Mouse (Mus musculus) left cerebral cortex, postnatal 14 days (tissue): Measurements from ENCODE around the gene D130040H23Rik. TPM values are rescaled to one million over a fixed set of nuclear protein-coding genes. Genes with fewer than 3 reads are reported as not detected.
"Not testable (repeated sequence)": the region's sequence is repeated elsewhere in the genome, so short reads cannot be mapped to it uniquely, and the experiment has no call there.

Source experiments
- DNase-seq, 2 experiments: peaks; one replicate each; pipeline ENCODE4 v3.0.0; 2021 to 2022; ENCODE audit warnings: low spot score in 2 of 2, mixed read lengths in 1 of 2
- intact Hi-C: fragments of 180-260 bp; cut with DNase I; formaldehyde crosslinking; loops from one replicate; pipeline ENCODE4 v1.15.1; 2025
- long read RNA-seq, 2 experiments: library from polyadenylated mRNA; stranded (forward); transcript quantifications; one replicate each; pipeline ENCODE4 v2.0.0; 2021
- total RNA-seq, 2 experiments: library from RNA; stranded (reverse); gene quantifications; 2 replicates each; pipeline ENCODE4 v1.2.3; 2021

D130040H23Rik gene
- total RNA-seq = 10 to 100 TPM; 20.0 to 21.3 TPM
- long read RNA-seq, experiment 1 = 0 reads
- long read RNA-seq, experiment 2 = 0 reads

GRCm38 (mm10) chr8:69270386-69271202 is at the start of gene D130040H23Rik:
D130040H23Rik (plus strand) TSS chr8:69271080.
- intact Hi-C loops = loop anchor here (5.0 kb wide), 1 partner anchor 153 kb away; no protein-coding TSS in a partner anchor
- DNase-seq = peak; percentile 81 to 91

- intact Hi-C loops = no loop called here
- DNase-seq = no peak
These were observed 28.3 kb upstream of the D130040H23Rik start for GRCm38 (mm10) chr8:69242541-69242940.

- peak; percentile 33 to 60 for DNase-seq
- intact Hi-C loops = no loop called here
These were observed 2.4 kb upstream of the D130040H23Rik start for GRCm38 (mm10) chr8:69268525-69268924.

- no peak for DNase-seq
- intact Hi-C loops = loop anchor here (5.0 kb wide), 1 partner anchor 154 kb away; no protein-coding TSS in a partner anchor
These were observed 299 bp downstream of the D130040H23Rik start for GRCm38 (mm10) chr8:69271203-69271554.

GRCm38 (mm10) chr8:69272435-69272834 is 1.6 kb downstream of the D130040H23Rik start:
- DNase-seq = no peak
- intact Hi-C loops = loop anchor here (5.0 kb wide), 1 partner anchor 155 kb away; no protein-coding TSS in a partner anchor

GRCm38 (mm10) chr8:69324771-69325170 is 53.9 kb downstream of the D130040H23Rik start:
- no peak for DNase-seq
- intact Hi-C loops = loop anchor here (5.0 kb wide), 1 partner anchor 223 kb away; no protein-coding TSS in a partner anchor

- DNase-seq = peak; percentile 92 to 94
- intact Hi-C loops = loop anchor here (5.0 kb wide), 1 partner anchor 219 kb away; no protein-coding TSS in a partner anchor
These were observed 57.7 kb downstream of the D130040H23Rik start for GRCm38 (mm10) chr8:69328301-69329288.

- not testable (repeated sequence) for DNase-seq
- intact Hi-C loops = loop anchor here (5.0 kb wide), 1 partner anchor 218 kb away; no protein-coding TSS in a partner anchor
These were observed 58.4 kb downstream of the D130040H23Rik start for GRCm38 (mm10) chr8:69329289-69329688.

Other genes with a start within 250 kb of the D130040H23Rik start
- 10 to 100 TPM; 10.8 to 11.8 TPM for gene Zfp930, start 62.0 kb upstream of the D130040H23Rik start, total RNA-seq
- gene Gm9495, start 182.5 kb downstream of the D130040H23Rik start, total RNA-seq = not detected